Mouse (Mus musculus) forebrain, embryonic 16.5 days (tissue): ENCODE measurements around the gene Cyp2w1. TPM values are rescaled to one million over a fixed set of nuclear protein-coding genes. Genes with fewer than 3 reads are reported as not detected.
"Not testable (repeated sequence)": the region's sequence is repeated elsewhere in the genome, so short reads cannot be mapped to it uniquely, and the experiment has no call there.

Experiments
- ATAC-seq: fragments of 200-750 bp; cut with Nextera tagmentation; 2 replicates; pipeline ENCODE4 v1.8.0; 2017; ENCODE audit warnings: mild to moderate bottlenecking, moderate library complexity
- H3K27ac ChIP-seq: fragments of 300-500 bp; sonication (generic); 2 replicates; pipeline ENCODE4 v1.5.1; 2014; ENCODE audit warnings: low read length, control low read depth
- H3K27me3 ChIP-seq: fragments of 300-500 bp; sonication (generic); replicated peaks from 2 replicates; pipeline ENCODE4 v1.6.1; 2014; ENCODE audit warnings: low read length; ENCODE audit not compliant: control insufficient read depth, insufficient read depth
- H3K36me3 ChIP-seq: fragments of 300-500 bp; sonication (generic); 2 replicates; pipeline ENCODE4 v1.6.1; 2014; ENCODE audit not compliant: control insufficient read depth, insufficient read depth
- H3K4me1 ChIP-seq: fragments of 300-500 bp; sonication (generic); replicated peaks from 2 replicates; pipeline ENCODE4 v1.6.1; 2014; ENCODE audit warnings: low read length; ENCODE audit not compliant: control insufficient read depth, insufficient read depth
- H3K4me2 ChIP-seq: fragments of 300-500 bp; sonication (generic); 2 replicates; pipeline ENCODE4 v1.6.1; 2014; ENCODE audit warnings: mild to moderate bottlenecking, low read length, control low read depth
- H3K4me3 ChIP-seq: fragments of 300-500 bp; sonication (generic); replicated peaks from 2 replicates; pipeline ENCODE4 v1.5.1; 2014; ENCODE audit warnings: mild to moderate bottlenecking, low read length, control low read depth
- H3K9ac ChIP-seq: fragments of 300-500 bp; sonication (generic); replicated peaks from 2 replicates; pipeline ENCODE4 v1.6.1; 2014; ENCODE audit warnings: low read depth, low read length, control low read depth
- H3K9me3 ChIP-seq: fragments of 300-500 bp; sonication (generic); 2 replicates; pipeline ENCODE4 v1.6.1; 2016; ENCODE audit warnings: low read length; ENCODE audit not compliant: control insufficient read depth
- WGBS: fragments of 180-500 bp; shearing (Covaris S2); extraction: QIAGEN DNeasy Blood & Tissue Kit; methylation state at CpG from one replicate; pipeline ENCODE4 v1.1.7; 2014; 5-methylcytosine and 5-hydroxymethylcytosine counted together
- polyA plus RNA-seq: library from polyadenylated mRNA; unstranded; fragments of >200 nt; fragmentation: Nextera tagmentation; extraction: Ambion mirVana; gene quantifications from 2 replicates; pipeline ENCODE4 v1.2.1, GENCODE M21; 2015

Cyp2w1 gene
- polyA plus RNA-seq, 1 experiment from 2014 or later = not detected

DNA sequence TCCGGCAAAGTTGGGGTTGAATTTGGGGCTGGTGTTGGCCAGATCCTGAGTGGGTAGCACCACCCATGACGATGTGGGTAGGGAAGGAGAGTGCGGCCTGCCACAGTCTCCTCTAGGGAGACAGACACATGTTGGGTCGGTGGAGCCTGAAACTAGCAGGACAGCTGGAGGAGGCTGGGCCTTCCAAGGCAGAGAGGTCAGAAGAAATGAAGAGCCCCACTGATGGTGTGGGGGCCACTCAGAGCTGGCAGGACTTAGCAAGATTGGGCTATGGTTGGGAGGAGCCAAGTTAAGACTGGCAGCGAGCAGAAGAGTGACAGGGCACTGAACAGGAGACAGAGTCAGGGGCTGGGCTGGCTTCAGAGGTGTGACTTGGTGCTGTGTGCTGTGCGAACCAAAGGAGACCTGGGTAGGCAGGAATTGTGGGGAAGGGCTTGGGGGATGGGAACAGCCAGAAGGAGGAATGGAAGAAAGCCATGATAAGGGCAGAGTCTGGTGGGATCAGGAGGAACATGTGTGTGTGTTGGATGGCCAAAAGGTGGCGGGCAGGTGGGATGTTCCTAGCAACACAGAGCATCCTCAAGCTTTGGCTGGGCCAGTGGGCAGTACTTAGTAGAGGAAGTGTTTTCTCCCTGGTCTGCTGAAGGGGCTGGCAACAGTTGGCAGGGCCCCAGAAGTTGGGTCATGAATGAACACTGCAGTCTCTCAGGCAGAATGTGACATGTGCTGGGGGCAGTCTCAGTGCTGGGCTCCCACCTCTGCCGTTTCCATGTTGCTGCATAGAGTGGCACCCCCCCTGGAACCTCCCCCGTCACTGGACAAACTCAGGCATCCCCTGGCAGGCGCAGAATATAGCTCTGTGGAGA, 35.1 kb downstream of the Cyp2w1 start:
- 83% methylated on average over 10 of the region's 10 CpGs for WGBS
- ATAC-seq = 0 out of 2 replicates have a peak, but pooled peaks have one; percentile 21
- no peak overlapping the region for H3K4me2 ChIP-seq

DNA sequence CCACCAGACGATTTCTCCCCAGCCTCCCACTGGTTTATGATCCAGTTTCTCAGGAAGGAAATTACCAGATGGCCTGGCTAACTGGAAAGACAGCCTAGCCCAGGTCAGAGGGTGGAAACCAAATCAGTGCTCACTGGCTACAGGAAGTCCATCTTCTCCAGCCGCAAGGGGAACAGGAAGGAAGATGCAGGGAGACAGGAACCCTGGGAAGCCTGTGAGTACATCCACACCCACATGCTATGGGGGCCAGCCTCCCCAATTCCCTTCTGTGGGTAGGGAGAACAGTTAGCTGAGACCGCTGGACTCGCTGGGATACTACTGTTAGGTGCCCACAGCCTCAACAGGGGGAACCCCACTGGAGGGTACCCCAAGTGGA, 35.8 kb downstream of the Cyp2w1 start:
- no peak overlapping the region for H3K4me3 ChIP-seq
- H3K36me3 ChIP-seq = no peaks in the 10 kb centered on the region
- no peak overlapping the region for H3K9ac ChIP-seq
- 77% methylated on average over 4 of the region's 4 CpGs for WGBS
- H3K27me3 ChIP-seq = no peaks in the 10 kb centered on the region
- no peak overlapping the region for H3K27ac ChIP-seq
- H3K9me3 ChIP-seq = no peaks in the 10 kb centered on the region
- H3K4me1 ChIP-seq = peaks cover 3% of the 10 kb centered on the region
- ATAC-seq = no peak
- no peak overlapping the region for H3K4me2 ChIP-seq

More for the DNA sequence above, 35.1 kb downstream of the Cyp2w1 start:
- Histone ChIP-seq H3K36me3 (no peaks in the 10 kb centered on the region), H3K4me3 (no peak overlapping the region), H3K9ac (no peak overlapping the region), H3K27ac (no peak overlapping the region), H3K4me1 (peaks cover 3% of the 10 kb centered on the region), H3K9me3 (no peaks in the 10 kb centered on the region), H3K27me3 (no peaks in the 10 kb centered on the region)

DNA sequence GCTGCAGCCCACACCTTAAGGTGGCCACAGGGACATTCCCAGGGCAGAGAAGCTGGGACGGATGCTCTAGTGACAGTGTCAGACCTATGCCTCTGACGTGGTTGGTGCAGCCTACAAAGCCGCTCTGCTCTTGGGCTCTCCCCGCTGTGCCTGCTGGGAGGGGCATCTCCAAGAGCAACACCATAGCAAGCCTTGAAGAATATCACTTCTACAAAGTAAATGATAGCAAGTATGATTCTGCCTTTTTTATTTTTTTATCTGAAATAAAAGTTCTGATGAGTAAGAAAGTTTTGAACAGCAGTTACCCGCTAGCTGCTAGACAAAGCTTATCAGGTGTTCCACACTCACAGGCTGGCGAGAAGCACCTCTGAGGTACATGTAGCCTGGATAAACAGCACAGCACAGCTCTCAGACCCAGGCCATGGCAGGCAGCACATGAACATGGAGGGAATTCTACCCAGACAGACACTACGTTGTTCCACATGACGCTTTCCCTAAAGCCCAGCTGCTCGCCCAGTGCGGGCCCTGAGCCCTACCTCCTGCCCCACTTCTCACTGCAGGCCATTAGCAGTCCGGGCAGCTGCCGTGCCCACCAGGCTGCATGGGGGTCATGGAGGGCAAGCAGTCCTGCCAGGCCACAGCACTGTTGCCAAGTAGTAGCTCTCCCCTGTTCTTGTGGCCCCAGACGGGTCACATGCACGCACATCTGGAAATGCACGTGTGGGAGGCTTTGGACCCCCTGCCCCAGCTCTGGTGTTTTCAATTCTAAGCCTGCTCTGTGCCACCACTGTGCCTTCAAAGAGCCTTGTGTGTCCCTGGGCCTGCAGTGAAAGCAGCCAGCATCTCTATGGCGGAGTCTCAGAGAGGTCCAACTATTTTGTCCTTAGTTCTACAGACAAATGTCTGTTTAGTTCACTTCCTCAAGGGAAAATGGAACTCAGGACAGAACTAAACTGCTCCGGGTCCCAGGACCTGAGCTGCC, 36.6 kb downstream of the Cyp2w1 start:
- no peak overlapping the region for H3K4me3 ChIP-seq
- no peaks in the 10 kb centered on the region for H3K9me3 ChIP-seq
- H3K4me2 ChIP-seq = no peak overlapping the region
- ATAC-seq = peak; percentile 15; the same call in 1 of the 2 replicates
- no peak overlapping the region for H3K27ac ChIP-seq
- H3K27me3 ChIP-seq = no peaks in the 10 kb centered on the region
- no peak overlapping the region for H3K9ac ChIP-seq
- WGBS = 80% methylated on average over 17 of the region's 17 CpGs
- H3K4me1 ChIP-seq = peaks cover 3% of the 10 kb centered on the region
- H3K36me3 ChIP-seq = no peaks in the 10 kb centered on the region

- no peak overlapping the region for H3K4me2 ChIP-seq
- H3K9me3 ChIP-seq = no peaks in the 10 kb centered on the region
- H3K4me1 ChIP-seq = peaks cover 3% of the 10 kb centered on the region
- no peak overlapping the region for H3K27ac ChIP-seq
- H3K36me3 ChIP-seq = no peaks in the 10 kb centered on the region
- H3K9ac ChIP-seq = no peak overlapping the region
- ATAC-seq = peak; percentile 71; the same call in 1 of the 2 replicates
- 37% methylated on average over 6 of the region's 6 CpGs for WGBS
- H3K27me3 ChIP-seq = no peaks in the 10 kb centered on the region
- H3K4me3 ChIP-seq = no peak overlapping the region
Measured at GRCm38 (mm10) chr5:139389676-139390061, 37.3 kb downstream of the Cyp2w1 start.

GRCm38 (mm10) chr5:139390324-139391119, 38.1 kb downstream of the Cyp2w1 start:
- H3K27me3 ChIP-seq, H3K4me2 ChIP-seq, H3K4me3 ChIP-seq, H3K36me3 ChIP-seq, H3K4me1 ChIP-seq, H3K27ac ChIP-seq, H3K9me3 ChIP-seq, ATAC-seq, H3K9ac ChIP-seq: not testable (repeated sequence)
- WGBS = 80% methylated on average over 5 of the region's 5 CpGs

GRCm38 (mm10) chr5:139391309-139391990, 39.0 kb downstream of the Cyp2w1 start:
- no peaks in the 10 kb centered on the region for H3K9me3 ChIP-seq
- H3K27me3 ChIP-seq = no peaks in the 10 kb centered on the region
- no peak overlapping the region for H3K9ac ChIP-seq
- 75% methylated on average over 11 of the region's 11 CpGs for WGBS
- no peak for ATAC-seq
- H3K36me3 ChIP-seq = no peaks in the 10 kb centered on the region
- no peak overlapping the region for H3K4me2 ChIP-seq
- H3K4me3 ChIP-seq = no peak overlapping the region
- H3K27ac ChIP-seq = peak overlapping the region; percentile 33; the same call in 1 of the 2 replicates
- peaks cover 3% of the 10 kb centered on the region for H3K4me1 ChIP-seq

DNA sequence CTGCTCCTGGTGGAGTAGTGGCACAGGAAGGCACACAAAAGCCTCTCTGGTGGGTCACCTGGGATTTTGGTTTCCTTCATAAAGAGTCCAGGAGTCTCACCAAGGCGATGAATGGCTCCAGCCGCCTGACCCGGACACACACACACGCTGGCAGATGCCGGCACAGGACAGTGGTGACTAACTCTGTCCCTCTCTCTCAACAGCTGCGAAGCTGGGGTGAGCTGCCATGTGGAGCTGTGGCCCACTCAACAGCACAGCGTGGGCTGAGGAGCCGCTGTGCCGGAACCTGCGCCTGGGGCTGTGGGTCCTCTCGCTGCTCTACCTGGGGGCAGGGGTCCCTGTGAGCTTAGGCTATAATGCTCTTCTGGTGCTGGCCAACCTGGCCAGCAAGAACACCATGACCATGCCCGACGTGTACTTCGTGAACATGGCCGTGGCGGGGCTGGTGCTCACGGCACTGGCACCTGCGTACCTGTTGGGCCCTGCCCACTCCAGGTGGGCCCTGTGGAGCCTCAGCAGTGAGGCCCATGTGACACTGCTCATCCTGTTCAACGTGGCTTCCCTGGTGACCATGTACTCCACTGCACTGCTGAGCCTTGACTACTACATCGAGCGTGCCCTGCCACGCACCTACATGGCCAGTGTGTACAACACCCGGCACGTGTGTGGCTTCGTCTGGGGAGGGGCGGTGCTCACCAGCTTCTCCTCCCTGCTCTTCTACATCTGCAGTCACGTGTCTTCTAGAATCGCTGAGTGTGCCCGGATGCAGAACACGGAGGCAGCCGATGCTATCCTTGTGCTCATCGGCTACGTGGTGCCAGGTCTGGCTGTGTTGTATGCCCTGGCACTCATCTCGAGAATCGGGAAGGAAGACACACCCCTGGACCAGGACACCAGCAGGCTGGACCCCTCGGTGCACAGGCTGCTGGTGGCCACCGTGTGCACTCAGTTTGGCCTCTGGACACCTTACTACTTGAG, 40.1 kb downstream of the Cyp2w1 start:
- WGBS = 94% methylated on average over 37 of the region's 37 CpGs

DNA sequence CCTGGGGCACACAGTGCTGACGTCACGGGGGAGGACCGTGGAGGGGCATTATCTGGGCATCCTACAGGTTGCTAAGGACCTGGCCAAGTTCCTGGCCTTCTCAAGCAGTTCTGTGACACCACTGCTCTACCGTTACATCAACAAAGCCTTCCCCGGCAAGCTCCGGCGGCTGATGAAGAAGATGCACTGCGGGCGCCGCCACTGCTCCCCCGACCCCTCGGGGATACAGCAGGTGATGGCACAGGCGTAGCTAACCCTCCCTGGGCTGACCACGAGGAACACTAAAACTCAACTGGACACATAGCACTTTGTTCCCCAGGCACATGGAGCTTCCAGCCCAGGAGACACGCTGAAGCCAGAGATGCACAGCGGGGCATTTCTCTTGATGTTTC, 40.8 kb downstream of the Cyp2w1 start:
- Histone ChIP-seq H3K27ac (no peak overlapping the region), H3K4me3 (no peak overlapping the region), H3K9ac (no peak overlapping the region), H3K4me2 (no peak overlapping the region), H3K9me3 (no peaks in the 10 kb centered on the region), H3K27me3 (no peaks in the 10 kb centered on the region), H3K4me1 (peaks cover 1% of the 10 kb centered on the region), H3K36me3 (no peaks in the 10 kb centered on the region)
- 87% methylated on average over 16 of the region's 16 CpGs for WGBS
- no peak for ATAC-seq

More for the DNA sequence above, 40.1 kb downstream of the Cyp2w1 start:
- no peak overlapping the region for H3K9ac ChIP-seq
- no peaks in the 10 kb centered on the region for H3K36me3 ChIP-seq
- no peak for ATAC-seq
- no peak overlapping the region for H3K4me2 ChIP-seq
- H3K27me3 ChIP-seq = no peaks in the 10 kb centered on the region
- no peak overlapping the region for H3K4me3 ChIP-seq
- no peak overlapping the region for H3K27ac ChIP-seq
- H3K9me3 ChIP-seq = no peaks in the 10 kb centered on the region
- H3K4me1 ChIP-seq = peaks cover 3% of the 10 kb centered on the region
